Mouse (Mus musculus) MEL (cell line): Measurements from ENCODE around the gene Fbxw21.

ENCODE experiments used
- BHLHE40 ChIP-seq: IDR thresholded peaks from 2 replicates; pipeline ENCODE4 v1.6.1; 2012; ENCODE audit warnings: low read depth, mild to moderate bottlenecking, inconsistent platforms, low read length, improper control_type of control experiment, borderline replicate concordance
- CHD2 ChIP-seq: IDR thresholded peaks from 2 replicates; pipeline ENCODE4 v1.6.1; 2011; ENCODE audit warnings: low read length, improper control_type of control experiment
- CTCF ChIP-seq, 3 experiments: IDR thresholded peaks in 2 of 3; conservative IDR thresholded peaks in 1 of 3; 2 replicates each; pipeline ENCODE4 v1.5.1; 2011 to 2012; ENCODE audit warnings: low read length in 3 of 3, low read depth in 2 of 3, mild to moderate bottlenecking in 2 of 3, improper control_type of control experiment in 1 of 3, inconsistent platforms in 1 of 3, mixed read lengths in 1 of 3, moderate library complexity in 1 of 3; ENCODE audit not compliant: control insufficient read depth in 1 of 3, insufficient read depth in 1 of 3, poor library complexity in 1 of 3, severe bottlenecking in 1 of 3
- EP300 ChIP-seq, 2 experiments: IDR thresholded peaks; 2 replicates each; pipeline ENCODE4 v1.6.1; 2011; ENCODE audit warnings: improper control_type of control experiment in 2 of 2, low read length in 2 of 2, low read depth in 1 of 2, mild to moderate bottlenecking in 1 of 2
- ETS1 ChIP-seq: IDR thresholded peaks from 2 replicates; pipeline ENCODE4 v1.6.1; 2012; ENCODE audit warnings: low read depth, mild to moderate bottlenecking, inconsistent platforms, low read length, improper control_type of control experiment, moderate library complexity
- MAZ ChIP-seq: IDR thresholded peaks from 2 replicates; pipeline ENCODE4 v1.6.1; 2012; ENCODE audit warnings: low read depth, mild to moderate bottlenecking, inconsistent platforms, low read length, improper control_type of control experiment
- POLR2A ChIP-seq, 2 experiments: IDR thresholded peaks; 2 replicates each; pipeline ENCODE4 v1.6.1; 2011 to 2012; ENCODE audit warnings: low read length in 2 of 2, mild to moderate bottlenecking in 2 of 2, control low read depth in 1 of 2, improper control_type of control experiment in 1 of 2, low read depth in 1 of 2, moderate library complexity in 1 of 2; ENCODE audit not compliant: control insufficient read depth in 1 of 2, insufficient read depth in 1 of 2, poor library complexity in 1 of 2
- POLR2AphosphoS5 ChIP-seq: IDR thresholded peaks from 2 replicates; pipeline ENCODE4 v1.6.1; 2012; ENCODE audit warnings: low read depth, borderline replicate concordance, mild to moderate bottlenecking, inconsistent platforms, low read length, moderate library complexity, mixed read lengths
- SMC3 ChIP-seq: IDR thresholded peaks from 2 replicates; pipeline ENCODE4 v1.6.1; 2011; ENCODE audit warnings: low read depth, low read length, improper control_type of control experiment
- TBP ChIP-seq: IDR thresholded peaks from 2 replicates; pipeline ENCODE4 v1.8.0; 2011; ENCODE audit warnings: low read depth, low read length, improper control_type of control experiment

GRCm38 (mm10) chr9:109119571-109119970, 42.3 kb downstream of the Fbxw21 start:
- no peak for TF ChIP-seq POLR2A (IDR thresholded peaks at IDR 0.05; ENCODE audit: control insufficient read depth in 1 of 2, insufficient read depth in 1 of 2, low read depth in 1 of 2, low read length in 2 of 2, poor library complexity in 1 of 2)
- TF ChIP-seq ETS1, result no peak
- TF ChIP-seq POLR2AphosphoS5, result no peak
- no peak for TF ChIP-seq EP300 (IDR thresholded peaks at IDR 0.05; ENCODE audit: low read depth in 1 of 2, low read length in 2 of 2)
- no peak for TF ChIP-seq CTCF (IDR thresholded peaks at IDR 0.05 in 2 of 3, conservative IDR thresholded peaks at IDR 0.05 in 1 of 3; ENCODE audit: control insufficient read depth in 1 of 3, insufficient read depth in 1 of 3, low read depth in 2 of 3, low read length in 3 of 3, poor library complexity in 1 of 3, severe bottlenecking in 1 of 3)
- TF ChIP-seq MAZ, result no peak
- no peak for TF ChIP-seq SMC3
- TF ChIP-seq BHLHE40, result no peak
- TF ChIP-seq CHD2, result no peak
- TF ChIP-seq TBP, result no peak
